Mouse (Mus musculus) layer of hippocampus, postnatal 10 days (tissue): ENCODE measurements around the gene Olfr1380. TPM values are rescaled to one million over a fixed set of nuclear protein-coding genes. Genes with fewer than 3 reads are reported as not detected.
A peak's percentile ranks its signal among the peaks of the same experiment; 100 is the strongest.
"Not testable (repeated sequence)": the region's sequence is repeated elsewhere in the genome, so short reads cannot be mapped to it uniquely, and the experiment has no call there.

Source experiments
- DNase-seq, 2 experiments: peaks; one replicate each; pipeline ENCODE4 v3.0.0; 2021; ENCODE audit warnings: low spot score in 2 of 2
- long read RNA-seq: library from polyadenylated mRNA; stranded (forward); transcript quantifications from one replicate; pipeline ENCODE4 v2.0.0, GENCODE M21; 2023
- total RNA-seq, 2 experiments: library from RNA; stranded (reverse); gene quantifications; 2 replicates each; pipeline ENCODE4 v1.2.3; 2021

Olfr1380 gene
- total RNA-seq: not detected
- long read RNA-seq: 0 reads

GRCm38 (mm10) chr11:49556578-49556977 is at the start of gene Olfr1380:
TSS of gene Olfr1380 (plus strand) at chr11:49556878.
- DNase-seq: not testable (repeated sequence)

- DNase-seq: no peak
Measured at GRCm38 (mm10) chr11:49518086-49518485, 38.6 kb upstream of the Olfr1380 start.

- no peak for DNase-seq
Measured at GRCm38 (mm10) chr11:49519348-49519747, 37.3 kb upstream of the Olfr1380 start, which contains the start of gene Olfr1383. TSS of gene Olfr1383 (plus strand) at chr11:49519648.

GRCm38 (mm10) chr11:49527947-49528346 is 28.7 kb upstream of the Olfr1380 start, which contains the start of gene Olfr1382:
TSS of gene Olfr1382 (plus strand) at chr11:49528247.
- no peak for DNase-seq

- DNase-seq: no peak
Measured at GRCm38 (mm10) chr11:49532761-49533160, 23.9 kb upstream of the Olfr1380 start.

- peak; percentile 14 to 30 for DNase-seq
Measured at GRCm38 (mm10) chr11:49536631-49537030, 20.0 kb upstream of the Olfr1380 start.

GRCm38 (mm10) chr11:49543149-49543548 is 13.5 kb upstream of the Olfr1380 start, which contains the start of gene Olfr1381:
TSS of gene Olfr1381 (plus strand) at chr11:49543449.
- not testable (repeated sequence) for DNase-seq

GRCm38 (mm10) chr11:49554033-49554432 is 2.6 kb upstream of the Olfr1380 start:
- peak in 1 of 2 experiments; percentile 13 for DNase-seq

GRCm38 (mm10) chr11:49575054-49575453 is 18.4 kb downstream of the Olfr1380 start:
- DNase-seq: not testable (repeated sequence)

- not testable (repeated sequence) for DNase-seq
Measured at GRCm38 (mm10) chr11:49580452-49580851, 23.8 kb downstream of the Olfr1380 start.

- DNase-seq: no peak
Measured at GRCm38 (mm10) chr11:49590213-49590612, 33.5 kb downstream of the Olfr1380 start.

- DNase-seq: not testable (repeated sequence)
Measured at GRCm38 (mm10) chr11:49597149-49597548, 40.5 kb downstream of the Olfr1380 start.

GRCm38 (mm10) chr11:49608306-49608705 is 51.6 kb downstream of the Olfr1380 start:
- not testable (repeated sequence) for DNase-seq

- not testable (repeated sequence) for DNase-seq
Measured at GRCm38 (mm10) chr11:49608938-49609867, 52.5 kb downstream of the Olfr1380 start, which contains the start of gene Flt4. TSS of gene Flt4 (plus strand) at chr11:49609263.

GRCm38 (mm10) chr11:49609868-49610824 is 53.5 kb downstream of the Olfr1380 start:
- DNase-seq: not testable (repeated sequence)

GRCm38 (mm10) chr11:49611349-49611748 is 54.7 kb downstream of the Olfr1380 start:
- not testable (repeated sequence) for DNase-seq

GRCm38 (mm10) chr11:49612154-49612553 is 55.5 kb downstream of the Olfr1380 start:
- no peak for DNase-seq

- DNase-seq: no peak
Measured at GRCm38 (mm10) chr11:49613349-49613748, 56.7 kb downstream of the Olfr1380 start.
